Mouse (Mus musculus): ENCODE measurements at regions not wholly inside any gene's neighbourhood (a gene's known extent, or its start where the extent isn't known, plus 50 kb on each side); places are given as distances from the start of the nearest gene placed in this dataset.

- TF ChIP-seq POLR2A (IDR thresholded peaks at IDR 0.05; ENCODE audit: insufficient read depth, low read depth, low read length) (no peak), CTCF (IDR thresholded peaks at IDR 0.05) (no peak)
Observed at GRCm38 (mm10) chr13:53639584-53639983, 166.7 kb upstream of the Msx2 start.

All from heart, adult 2 months (tissue).